Mouse (Mus musculus) NIH3T3 (cell line): Measurements from ENCODE around the gene Plpp7.

Experiments
- DNase-seq: peaks from one replicate; pipeline ENCODE4 v3.0.0-alpha.2; 2012; ENCODE audit warnings: low read depth

Gene Plpp7

DNA sequence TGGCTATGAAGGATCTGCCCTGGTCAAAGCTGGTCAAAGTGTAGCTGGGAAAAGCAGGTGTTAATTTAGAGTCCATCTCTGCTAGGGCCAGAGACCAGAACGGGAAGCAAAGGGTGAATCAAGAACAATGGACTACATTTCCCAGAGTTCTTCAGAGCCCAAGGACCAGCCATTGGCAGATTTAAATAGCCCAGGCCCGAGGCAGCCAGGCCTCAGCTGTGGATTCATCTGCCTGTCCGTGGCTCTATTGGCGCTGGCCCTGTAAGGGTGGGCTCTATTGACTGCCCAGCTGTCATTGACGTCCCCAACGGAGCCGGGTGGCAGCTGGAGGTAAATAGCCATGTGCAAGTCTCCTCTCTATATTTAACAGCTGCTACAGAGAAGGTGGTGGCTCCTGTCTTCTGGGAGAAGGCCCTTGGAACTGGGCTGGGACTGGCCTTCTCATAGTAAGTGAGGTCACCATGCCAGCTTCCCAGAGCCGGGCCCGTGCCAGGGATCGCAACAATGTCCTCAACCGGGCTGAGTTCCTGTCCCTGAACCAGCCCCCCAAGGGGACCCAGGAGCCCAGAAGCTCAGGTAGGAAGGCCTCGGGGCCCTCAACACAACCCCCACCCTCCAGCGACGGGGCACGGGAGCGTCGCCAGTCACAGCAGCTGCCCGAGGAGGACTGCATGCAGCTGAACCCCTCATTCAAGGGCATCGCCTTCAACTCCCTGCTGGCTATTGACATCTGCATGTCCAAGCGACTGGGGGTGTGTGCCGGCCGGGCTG is at the start of gene Plpp7:
TSS of gene Plpp7 (plus strand) at position 178 of the 771 bp plus-strand sequence.
- DNase-seq = peak; percentile 47

DNA sequence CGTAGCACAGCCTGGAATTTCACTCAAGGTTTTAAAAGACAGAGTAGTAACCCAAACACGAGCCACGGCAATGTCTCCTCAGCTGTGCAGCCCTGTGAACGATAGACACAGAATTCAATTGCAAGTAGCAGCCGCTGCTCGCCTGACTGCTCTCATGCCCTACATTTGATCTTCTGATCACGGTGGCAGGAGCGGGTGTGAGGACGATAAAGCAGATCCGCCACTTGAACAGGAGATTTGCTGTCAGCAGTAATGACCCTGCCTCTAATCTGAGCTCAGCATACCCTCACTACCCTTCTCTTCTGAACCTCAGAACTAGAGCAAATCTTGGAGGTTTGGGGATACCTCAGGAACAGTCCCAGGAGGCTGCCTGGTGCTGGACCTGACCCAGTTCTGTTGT is 49.3 kb upstream of the Plpp7 start:
- no peak for DNase-seq

DNA sequence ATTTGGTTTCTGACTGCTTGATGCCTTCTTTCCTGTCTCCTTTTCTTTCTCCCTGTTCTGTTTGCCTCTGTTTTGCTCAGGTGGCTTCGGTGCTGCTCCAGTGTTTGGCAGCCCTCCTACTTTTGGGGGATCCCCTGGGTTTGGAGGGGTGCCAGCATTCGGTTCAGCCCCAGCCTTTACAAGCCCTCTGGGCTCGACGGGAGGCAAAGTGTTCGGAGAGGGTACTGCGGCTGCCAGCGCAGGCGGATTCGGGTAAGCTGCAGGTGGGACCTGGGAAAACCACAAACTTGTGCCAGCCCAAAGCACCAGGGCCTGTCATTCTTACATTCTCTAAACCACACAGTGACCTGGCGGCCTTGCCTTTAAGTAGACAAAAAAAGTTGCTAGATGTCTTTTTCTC is 48.0 kb upstream of the Plpp7 start:
- DNase-seq = peak; percentile 8

DNA sequence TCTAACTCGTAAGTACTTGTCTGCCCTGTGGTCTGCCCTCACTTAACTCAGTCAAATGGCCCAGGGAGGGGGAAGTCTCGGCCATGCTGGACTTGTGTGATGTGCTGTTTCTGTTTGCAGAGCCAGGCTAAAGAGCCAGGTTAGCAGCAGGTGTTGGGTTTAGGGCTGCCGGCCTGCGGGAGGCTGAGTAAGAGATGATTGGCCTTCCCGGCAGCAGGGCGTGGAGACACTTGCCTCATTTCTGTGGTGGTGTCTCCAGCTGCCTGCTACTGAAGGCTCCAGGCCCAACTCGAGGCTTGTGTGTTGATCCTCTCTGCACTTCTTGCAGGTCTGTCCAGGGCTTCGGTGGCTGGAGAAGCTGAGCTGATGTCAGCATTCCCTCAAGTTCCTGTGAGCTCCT is 43.5 kb upstream of the Plpp7 start:
- no peak for DNase-seq

DNA sequence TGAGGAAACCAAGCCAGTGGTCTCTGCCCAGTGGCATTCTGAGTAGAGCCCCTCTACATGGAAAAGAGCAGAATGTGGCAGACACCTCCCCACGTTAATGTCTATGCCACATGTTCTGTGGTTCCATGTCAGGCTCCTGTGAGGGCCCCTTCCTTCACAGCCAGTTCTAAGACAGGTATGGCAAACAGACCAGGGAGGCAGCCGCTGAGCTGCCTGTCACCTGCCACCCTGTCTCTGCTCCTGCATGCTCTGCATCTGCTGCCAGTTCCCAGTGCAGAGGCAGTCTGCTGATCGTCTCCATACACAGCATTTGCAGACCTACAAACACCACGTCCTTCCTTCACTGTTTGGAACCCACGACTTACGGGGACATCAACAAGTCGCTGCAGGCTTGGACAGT is 42.9 kb upstream of the Plpp7 start:
- no peak for DNase-seq

DNA sequence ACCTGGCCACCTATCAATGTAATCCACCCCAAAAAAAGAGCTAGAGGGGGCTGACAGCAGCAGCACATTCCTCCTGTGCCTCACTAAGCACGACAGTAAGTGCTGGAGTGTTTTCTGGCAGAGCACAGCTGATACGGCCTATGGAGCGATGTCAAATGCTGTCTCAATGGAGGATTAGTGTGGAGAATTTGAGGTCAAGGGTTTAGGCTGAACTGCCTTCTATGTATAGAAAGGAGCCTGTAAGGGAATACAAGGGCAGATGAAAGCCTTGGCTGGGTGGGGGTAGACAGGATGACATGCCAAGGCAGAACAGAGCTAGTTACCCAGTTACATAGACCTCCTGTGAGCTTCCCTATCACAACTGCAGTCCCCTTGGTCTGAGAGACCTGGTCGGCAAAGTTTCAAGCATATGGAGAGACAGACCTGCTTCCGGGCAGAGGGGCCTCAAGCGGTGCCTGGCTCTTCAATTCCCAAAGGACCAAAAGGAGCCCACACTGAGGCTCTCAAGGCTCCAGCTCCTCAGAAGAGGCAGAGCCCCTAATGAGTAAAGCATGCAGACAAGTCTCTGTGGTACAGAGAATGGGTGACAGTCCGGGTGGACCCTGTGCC is 39.9 kb upstream of the Plpp7 start:
- DNase-seq = no peak

DNA sequence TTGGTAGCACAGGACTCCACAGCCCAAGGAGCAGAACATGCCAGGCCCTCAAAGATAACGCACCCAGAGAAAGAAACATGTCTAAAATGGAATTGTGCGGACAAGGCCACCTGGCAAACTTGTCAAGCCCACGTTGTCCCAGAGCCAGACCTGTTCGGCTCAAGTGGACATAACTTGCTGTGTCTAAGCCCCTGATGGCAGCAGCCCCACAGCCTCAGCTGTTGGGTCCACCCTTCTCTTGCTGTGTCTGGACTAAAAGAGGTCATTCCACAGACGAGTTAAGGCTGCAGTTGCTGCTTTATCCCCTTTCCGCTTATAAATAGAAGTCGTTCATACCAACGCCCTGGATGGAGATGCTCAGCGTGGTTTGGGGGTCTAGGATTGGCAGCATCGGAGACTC is 38.8 kb upstream of the Plpp7 start:
- no peak for DNase-seq

DNA sequence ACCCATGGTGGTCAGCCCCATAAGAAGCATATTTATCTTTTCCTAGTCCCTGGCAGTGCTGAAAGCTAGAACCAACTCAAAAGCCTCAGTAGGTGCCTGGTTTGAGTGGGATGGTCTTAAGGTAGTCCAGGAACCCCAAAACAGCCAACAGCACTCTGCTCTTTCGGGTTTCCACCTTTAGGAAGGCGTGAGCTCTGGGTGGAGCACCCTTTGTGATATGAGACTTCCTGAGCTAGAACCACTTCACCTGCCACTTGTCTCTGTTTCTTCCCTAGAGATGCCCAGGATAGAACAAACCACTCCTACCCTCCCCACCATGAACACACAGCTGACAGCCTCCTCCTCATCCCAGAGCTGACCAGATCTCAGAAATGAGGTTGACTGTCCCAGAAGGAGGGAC is 38.0 kb upstream of the Plpp7 start:
- no peak for DNase-seq

DNA sequence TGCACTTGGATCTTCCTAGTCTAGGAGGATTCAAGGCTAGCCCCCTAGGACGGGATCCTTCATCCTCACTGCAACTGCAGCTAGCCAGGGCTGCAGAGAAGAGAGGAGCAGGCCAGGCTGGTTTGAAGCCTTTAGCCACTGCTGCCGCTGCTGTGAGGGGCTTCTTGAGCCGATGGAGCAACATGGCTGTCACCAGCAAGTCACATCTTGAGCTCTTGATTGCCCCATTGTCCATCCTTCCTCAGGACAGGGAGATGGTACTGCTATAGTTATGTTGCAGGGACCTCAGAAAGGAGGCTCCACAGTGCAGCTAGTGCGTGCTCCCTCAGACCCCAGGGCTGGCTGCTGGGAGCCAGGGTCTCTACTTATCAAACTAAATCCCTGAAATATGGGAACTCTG is 37.5 kb upstream of the Plpp7 start:
- DNase-seq = no peak

DNA sequence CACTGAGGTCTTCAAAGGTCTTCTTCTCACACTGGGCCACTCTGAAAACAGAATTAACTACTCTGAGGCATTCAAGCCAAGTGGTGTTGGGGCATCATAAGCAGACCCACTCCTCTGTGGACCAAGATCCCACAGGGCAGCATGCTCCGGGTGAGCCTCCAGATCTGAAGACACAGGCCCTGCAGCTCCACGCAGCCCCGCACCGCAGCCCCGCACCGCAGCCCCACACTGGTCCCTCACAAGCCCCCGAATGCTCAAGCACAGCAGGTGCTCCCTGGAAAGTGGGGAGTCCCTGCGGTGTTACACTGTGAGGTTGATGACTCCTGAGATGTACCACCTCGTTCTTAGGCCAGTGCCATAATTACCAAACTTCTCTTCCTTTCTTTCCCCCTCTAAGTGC is 37.1 kb upstream of the Plpp7 start:
- no peak for DNase-seq

DNA sequence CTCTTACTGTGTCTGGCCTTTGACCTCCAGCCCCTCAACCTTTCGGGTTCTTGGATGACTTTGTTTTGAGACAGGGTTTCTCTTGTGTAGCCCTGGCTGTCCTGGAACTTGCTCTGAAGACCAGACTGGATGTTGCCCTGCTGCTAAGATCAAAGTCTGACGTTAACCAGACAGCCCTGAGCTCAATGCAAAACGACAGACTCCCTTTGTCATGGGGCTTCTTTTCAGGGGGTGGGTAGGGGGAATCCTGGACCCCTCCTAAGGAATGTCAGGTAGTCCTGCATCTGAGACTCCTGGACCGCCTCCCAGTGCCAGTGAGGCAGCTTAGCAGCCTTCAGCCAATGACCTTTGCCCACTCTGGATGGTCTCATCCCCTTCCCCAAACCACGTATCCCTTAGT is 36.6 kb upstream of the Plpp7 start:
- DNase-seq = no peak

DNA sequence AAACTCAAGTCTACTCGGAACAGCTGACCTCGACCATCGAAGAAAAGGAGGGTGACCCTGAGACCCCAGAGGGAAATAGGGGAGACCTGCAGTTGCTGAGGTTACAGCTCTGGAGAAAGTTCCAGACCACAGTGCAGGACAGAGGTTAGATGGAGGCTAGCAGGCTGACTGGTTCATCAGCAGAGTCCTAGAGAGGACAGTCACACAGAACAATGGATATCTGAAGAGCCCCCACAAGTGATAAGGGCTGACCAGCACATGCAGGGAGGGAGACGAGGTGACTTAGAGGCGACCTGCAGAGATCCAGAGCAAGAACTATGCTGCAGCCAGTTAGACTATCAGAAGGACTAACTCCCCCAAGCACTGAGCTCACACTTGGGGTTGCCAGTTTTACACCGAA is 35.7 kb upstream of the Plpp7 start:
- DNase-seq = no peak

DNA sequence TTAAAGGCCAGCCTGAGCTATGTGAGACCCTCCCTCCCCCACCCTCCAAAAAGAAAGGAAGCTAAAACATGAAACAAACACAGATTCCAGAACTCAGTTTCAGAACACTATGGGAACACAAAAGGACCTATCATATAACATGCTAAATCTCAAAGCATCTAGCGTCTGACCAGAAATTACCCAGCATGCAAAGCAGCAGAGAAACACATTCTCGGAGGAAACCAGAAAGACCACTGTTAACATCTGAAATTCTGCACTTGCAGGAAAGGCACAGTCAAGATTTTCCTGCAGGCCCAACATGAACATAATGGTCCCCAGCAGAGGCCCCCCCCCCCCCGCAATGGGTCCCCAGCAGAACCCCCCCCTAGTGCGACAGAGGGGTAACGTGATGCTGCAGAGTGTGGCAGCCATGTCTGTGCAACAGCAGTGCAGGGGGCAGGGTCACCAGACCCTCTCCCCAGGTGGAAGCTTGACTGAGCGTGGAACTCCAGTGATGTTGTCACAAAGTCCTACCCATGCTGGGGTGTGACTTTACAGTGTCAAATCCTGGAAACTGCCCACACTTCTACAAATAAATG is 35.0 kb upstream of the Plpp7 start:
- no peak for DNase-seq

DNA sequence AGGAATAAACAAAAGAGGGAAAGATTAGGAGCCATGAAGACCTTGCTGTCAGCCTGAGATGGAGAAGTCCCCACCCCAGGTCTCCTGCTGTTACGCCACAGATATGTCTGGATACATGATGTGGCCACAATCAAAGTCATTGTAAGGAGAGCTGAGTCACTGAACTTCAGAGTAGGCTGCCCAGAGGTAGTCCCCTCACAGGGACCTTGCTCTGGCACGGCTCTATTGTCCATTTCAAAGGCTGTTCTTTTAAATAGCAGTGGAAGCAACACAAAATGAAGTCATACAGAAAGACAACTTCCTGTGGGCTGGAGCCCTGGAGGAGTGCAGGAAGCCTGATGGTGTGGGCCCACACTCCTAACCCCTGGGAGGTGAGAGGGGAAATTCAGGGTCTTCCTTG is 34.1 kb upstream of the Plpp7 start:
- DNase-seq = no peak

DNA sequence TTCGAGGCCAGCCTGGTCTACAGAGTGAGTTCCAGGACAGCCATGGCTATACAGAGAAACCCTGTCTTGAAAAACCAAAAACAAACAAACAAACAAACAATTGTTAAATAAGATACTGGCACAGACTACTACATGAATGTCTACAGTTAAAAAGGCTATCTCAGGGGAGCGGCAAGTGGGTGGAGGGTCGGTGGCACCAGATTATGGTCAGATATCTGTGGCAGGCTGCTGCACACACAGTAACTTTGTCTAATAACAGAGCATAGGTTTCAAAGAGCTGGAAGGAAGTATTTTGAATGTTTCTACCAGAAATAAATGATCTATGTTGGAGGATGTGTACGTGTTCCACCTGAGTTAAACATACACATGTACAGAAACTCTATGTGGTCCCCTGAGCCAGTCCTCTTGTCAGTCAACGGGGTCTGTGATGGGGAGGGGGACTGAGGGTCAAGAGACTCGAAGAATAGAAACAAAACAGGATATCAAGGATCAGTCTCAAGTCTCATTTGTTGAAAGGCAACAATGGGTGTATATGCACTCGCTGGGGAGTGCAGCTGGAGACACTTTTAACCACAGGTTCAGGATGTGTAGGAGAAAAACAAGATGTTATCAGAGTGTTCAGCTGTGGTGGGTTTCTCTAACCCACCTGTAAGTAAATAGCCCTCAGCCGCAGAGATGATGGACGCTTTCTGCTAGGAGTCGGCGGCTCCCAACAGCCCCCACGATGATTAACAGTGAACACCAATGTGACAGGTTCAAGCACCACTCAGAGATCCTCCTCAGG is 33.4 kb upstream of the Plpp7 start:
- no peak for DNase-seq

DNA sequence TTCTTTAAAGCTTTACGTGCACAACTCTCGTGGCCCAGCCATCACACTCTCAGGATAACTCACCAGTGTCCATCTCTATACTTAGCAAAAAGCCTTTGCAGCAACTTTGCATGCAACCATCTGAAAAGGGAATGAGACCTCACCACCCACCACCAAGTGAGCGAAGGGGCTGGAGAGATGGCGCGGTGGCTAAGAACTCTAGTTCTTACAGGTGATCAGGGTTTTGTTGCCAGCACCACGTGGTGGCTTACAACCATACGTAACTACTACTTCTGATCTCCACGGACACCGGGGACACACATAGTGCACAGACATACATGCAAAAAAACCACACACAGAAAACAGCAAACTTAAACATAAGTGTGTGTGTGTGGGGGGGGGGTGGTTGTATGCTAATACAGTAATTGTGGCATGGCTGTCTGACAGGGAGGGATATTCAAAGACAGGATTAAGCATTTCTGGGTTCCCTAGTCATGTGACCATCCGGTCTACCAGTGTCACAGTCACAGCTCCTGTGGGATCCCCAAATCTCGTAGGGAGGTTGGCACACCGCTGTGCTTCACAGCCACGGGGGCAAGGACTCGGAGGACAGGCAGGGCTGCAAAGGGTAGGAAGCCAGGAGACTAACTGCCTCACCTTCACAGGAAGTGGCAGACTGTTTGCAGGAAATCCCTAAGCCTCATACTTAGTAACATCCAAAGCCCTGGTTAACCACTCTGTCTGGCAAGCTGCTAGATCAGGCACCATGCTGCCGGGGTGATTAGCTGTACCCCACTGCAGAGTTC is 32.5 kb upstream of the Plpp7 start:
- DNase-seq = no peak

DNA sequence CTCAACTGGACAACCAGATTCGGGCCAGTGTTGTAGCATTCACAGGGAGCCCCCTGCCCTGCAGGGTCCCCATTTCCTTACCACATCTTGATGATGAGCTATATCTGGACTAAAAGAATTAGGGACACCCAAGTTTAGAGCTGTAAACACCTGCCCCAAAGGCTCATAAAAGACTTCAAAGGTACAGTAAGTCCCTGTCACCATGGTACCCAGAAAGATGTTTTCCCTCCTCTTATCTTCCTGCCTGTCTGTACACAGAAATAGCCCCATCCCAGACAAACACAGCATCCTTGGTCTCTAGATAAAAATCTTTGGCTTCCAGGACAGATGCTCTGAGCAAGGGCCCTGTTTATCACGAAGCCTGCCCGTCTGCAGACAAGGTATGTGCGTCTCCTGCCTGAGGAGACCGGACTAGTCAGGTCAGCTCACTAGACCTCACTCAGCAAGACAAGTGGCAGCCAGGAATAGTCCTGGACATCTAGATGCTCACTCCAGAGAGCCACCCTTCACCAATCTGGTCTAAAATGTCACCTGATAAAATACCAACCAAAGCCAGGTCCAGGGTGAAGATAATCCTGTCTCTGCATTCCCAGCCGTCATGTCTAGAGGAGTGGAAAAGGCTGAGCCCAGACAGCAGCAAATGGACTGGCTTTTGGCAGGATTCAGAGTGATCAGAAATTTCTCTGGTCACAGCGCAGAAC is 31.7 kb upstream of the Plpp7 start:
- no peak for DNase-seq

DNA sequence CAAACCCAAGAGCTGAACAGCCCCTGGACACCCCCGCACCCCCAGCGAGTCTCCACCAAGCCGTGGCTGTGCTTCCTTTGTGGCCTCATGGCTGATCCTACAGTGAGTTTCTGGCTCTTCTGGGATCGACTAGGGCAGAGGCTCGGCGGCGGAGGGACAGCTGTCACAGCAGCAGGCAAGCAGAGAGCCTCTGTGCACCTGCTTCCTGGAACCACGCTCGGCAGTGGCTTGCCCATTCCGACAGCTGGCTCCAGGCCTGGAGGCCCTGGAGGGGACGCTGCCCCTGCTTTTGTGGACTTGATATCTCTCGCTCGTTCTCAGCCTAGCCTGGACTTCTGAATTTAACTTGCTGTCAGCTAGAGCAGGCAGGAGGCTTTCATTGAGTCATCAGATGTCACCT is 30.4 kb upstream of the Plpp7 start:
- no peak for DNase-seq

DNA sequence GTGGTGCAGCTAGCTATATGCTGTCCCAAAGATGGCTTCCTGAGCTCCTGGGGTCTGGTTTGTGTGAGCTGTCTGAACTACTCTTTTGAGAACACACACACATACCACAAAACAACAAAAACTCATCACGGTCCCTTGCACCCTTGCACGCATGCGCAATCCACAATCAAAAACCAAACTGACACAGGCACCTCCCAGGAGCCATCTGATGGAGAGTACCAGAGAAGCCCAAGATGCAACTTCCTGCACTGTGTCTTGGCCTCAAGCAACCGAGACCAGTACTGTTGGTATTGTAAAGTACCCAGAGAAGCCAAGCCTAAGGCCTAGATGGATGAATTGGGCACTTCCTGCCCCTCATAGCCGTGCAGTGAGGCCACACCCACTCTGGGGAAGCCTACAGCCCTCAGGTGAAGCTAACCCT is 29.9 kb upstream of the Plpp7 start:
- DNase-seq = no peak

DNA sequence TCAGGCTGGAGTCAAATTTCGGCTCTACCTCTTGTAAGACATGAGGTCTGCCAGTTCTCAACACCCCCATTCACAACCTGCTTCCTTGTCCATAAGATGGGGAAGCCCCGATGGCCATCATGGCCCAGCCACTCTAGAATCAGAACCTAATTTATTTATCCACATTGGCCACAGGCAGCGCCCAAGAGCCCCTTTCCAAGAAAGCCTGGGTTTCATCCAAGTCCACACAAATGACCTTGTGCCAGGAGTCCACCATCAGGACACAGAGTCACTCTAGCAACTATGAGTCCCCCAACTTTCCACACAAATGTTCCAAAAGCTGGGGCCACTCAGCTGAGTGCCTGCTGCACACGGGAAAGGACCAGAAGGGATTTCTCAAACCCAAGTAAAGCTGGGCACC is 29.3 kb upstream of the Plpp7 start:
- peak; percentile 20 for DNase-seq

DNA sequence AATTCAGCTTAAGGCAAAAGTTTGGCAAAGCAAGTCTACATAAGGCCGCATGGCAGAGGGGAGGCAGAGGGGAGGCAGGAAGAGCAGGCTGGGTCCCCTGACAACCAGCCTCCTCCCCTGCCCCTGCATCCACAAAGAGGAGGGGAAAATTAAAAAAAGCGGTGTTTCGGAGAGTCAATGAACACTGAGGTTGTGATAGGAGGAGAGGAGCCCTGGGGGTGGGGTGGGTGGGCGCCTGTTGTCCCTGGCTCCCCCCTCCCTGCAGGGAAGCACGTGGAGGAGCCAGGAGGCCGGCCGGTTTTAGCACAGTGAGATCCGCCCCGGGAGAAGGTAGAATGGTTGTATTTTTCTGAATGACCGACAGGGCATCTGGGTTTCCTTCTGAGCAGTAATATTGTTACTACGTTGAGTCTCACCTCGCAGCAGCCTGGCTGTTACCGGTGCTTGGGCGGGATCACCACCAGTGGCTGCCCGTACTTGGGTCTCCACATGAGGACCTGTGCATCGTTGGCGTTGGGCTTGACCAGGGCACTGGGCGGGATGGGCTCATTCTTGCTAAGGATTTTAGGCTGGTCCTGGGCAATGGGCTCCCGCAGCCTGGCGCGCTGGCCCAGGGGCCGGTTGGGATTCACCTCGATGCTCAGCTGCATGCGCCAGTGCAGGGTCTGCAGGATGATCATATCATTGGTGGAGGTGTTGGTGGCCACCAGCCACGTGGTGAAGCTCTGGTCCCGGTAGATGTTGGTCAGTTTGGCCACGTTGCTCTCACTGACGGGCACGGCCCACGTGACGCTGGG is 26.3 kb upstream of the Plpp7 start:
- no peak for DNase-seq
